Mouse (Mus musculus): ENCODE results near the gene Lrrc27.

- TF ChIP-seq CHD2 (IDR thresholded peaks at IDR 0.05; ENCODE audit: low read depth, low read length) = no peak
- TF ChIP-seq HCFC1 (IDR thresholded peaks at IDR 0.05; ENCODE audit: borderline replicate concordance, insufficient read depth, low read length) = no peak
- no peak for TF ChIP-seq ZC3H11A (IDR thresholded peaks at IDR 0.05; ENCODE audit: borderline replicate concordance, low read depth, low read length)
- TF ChIP-seq ZNF384 (IDR thresholded peaks at IDR 0.05; ENCODE audit: low read depth, low read length) = no peak
These were observed 23.0 kb downstream of the Lrrc27 start for GRCm38 (mm10) chr7:139235651-139236358.
